In genomic region chr7:142968809-142969511, GRCm38 (mm10) we compare ENCODE assay signal across 7 mouse cellular contexts. TPM values are rescaled to one million over a fixed set of nuclear protein-coding genes. Genes with fewer than 3 reads are reported as not detected.
DNase-seq lines count a peak whose midpoint lies in the region; ATAC-seq and TF ChIP-seq lines count a peak whose summit lies in the region.

Ascl2 (minus strand) TSS chr7:142969264.

- under 1% methylated on average over 49 of the region's 51 CpGs for WGBS in embryonic facial prominence, embryonic 15.5 days
- WGBS in hindbrain, embryonic 16.5 days, result 1% methylated on average over 51 of the region's 51 CpGs

- H3K27me3 ChIP-seq in E14TG2a.4 (ENCODE audit: insufficient read depth, low read length), result peaks cover 89% of the 10 kb centered on the region
- peaks cover 83% of the 10 kb centered on the region for H3K27me3 ChIP-seq in embryonic facial prominence, embryonic 15.5 days
- H3K27me3 ChIP-seq in hindbrain, embryonic 16.5 days (replicated peaks; ENCODE audit: control insufficient read depth, insufficient read depth, low read length), result peaks cover 41% of the 10 kb centered on the region

- no peak for TF ChIP-seq CTCF in E14TG2a.4 (conservative IDR thresholded peaks at IDR 0.05; ENCODE audit: low read length)

- ATAC-seq in embryonic facial prominence, embryonic 15.5 days (ENCODE audit: insufficient number of reproducible peaks, low FRiP score, low TSS enrichment, low read depth), result no peak
- ATAC-seq in hindbrain, embryonic 16.5 days, result peak; percentile 71

- peaks cover 7% of the 10 kb centered on the region; the same call in 1 of the 2 replicates for H3K36me3 ChIP-seq in E14TG2a.4 (ENCODE audit: insufficient read depth, low read length)
- H3K36me3 ChIP-seq in embryonic facial prominence, embryonic 15.5 days, result no peaks in the 10 kb centered on the region
- no peaks in the 10 kb centered on the region for H3K36me3 ChIP-seq in hindbrain, embryonic 16.5 days (ENCODE audit: control insufficient read depth, insufficient read depth, low read length)

- H3K4me2 ChIP-seq in embryonic facial prominence, embryonic 15.5 days (replicated peaks), result peak within 1 kb of the TSS; percentile 97
- H3K4me2 ChIP-seq in hindbrain, embryonic 16.5 days (ENCODE audit: low read length), result peak within 1 kb of the TSS; percentile 94

- H3K4me1 ChIP-seq in E14TG2a.4 (replicated peaks; ENCODE audit: low read depth, low read length), result peaks cover 29% of the 10 kb centered on the region
- peaks cover 25% of the 10 kb centered on the region for H3K4me1 ChIP-seq in embryonic facial prominence, embryonic 15.5 days
- H3K4me1 ChIP-seq in hindbrain, embryonic 16.5 days (ENCODE audit: control insufficient read depth, insufficient read depth, low read depth, low read length), result peaks cover 20% of the 10 kb centered on the region

- H3K9me3 ChIP-seq in E14TG2a.4 (ENCODE audit: low read length), result peaks cover 12% of the 10 kb centered on the region
- no peaks in the 10 kb centered on the region for H3K9me3 ChIP-seq in embryonic facial prominence, embryonic 15.5 days (replicated peaks)
- no peaks in the 10 kb centered on the region for H3K9me3 ChIP-seq in hindbrain, embryonic 16.5 days (ENCODE audit: control insufficient read depth, low read length)

- H3K4me3 ChIP-seq in E14TG2a.4 (replicated peaks; ENCODE audit: low read length), result peak within 1 kb of the TSS; percentile 79
- peak within 1 kb of the TSS; percentile 50 for H3K4me3 ChIP-seq in embryonic facial prominence, embryonic 15.5 days (replicated peaks)
- peak within 1 kb of the TSS; percentile 47 for H3K4me3 ChIP-seq in hindbrain, embryonic 16.5 days (ENCODE audit: low read length)

- peak within 1 kb of the TSS; percentile 45; the same call in 1 of the 2 replicates for H3K9ac ChIP-seq in embryonic facial prominence, embryonic 15.5 days
- peak within 1 kb of the TSS; percentile 51 for H3K9ac ChIP-seq in hindbrain, embryonic 16.5 days (ENCODE audit: low read depth, low read length)

- peak within 1 kb of the TSS; percentile 48; the same call in 1 of the 2 replicates for H3K27ac ChIP-seq in embryonic facial prominence, embryonic 15.5 days (replicated peaks)
- H3K27ac ChIP-seq in hindbrain, embryonic 16.5 days (ENCODE audit: low read depth, low read length), result no peak within 1 kb of the TSS

- DNase-seq in Muller cell, postnatal 12 days (ENCODE audit: inconsistent ontology term), result peak; percentile 24
- DNase-seq in lung, adult 18-20 months, result peak; percentile 9 to 24
- DNase-seq in retina, embryonic 14.5 days (ENCODE audit: low spot score), result peak; percentile 38
- DNase-seq in left cerebral cortex, adult 9 months (ENCODE audit: low spot score in 2 of 2), result no peak

RNA-seq across cellular contexts. Expression of gene Ascl2, which starts in this region (rescaled TPM):
- 2.0 and 2.1 TPM in 2 replicates for polyA plus RNA-seq in embryonic facial prominence, embryonic 15.5 days (2015; fragmentation: Nextera tagmentation; extraction: Ambion mirVana)
- 0.93 and 1.3 TPM in 2 replicates for polyA plus RNA-seq in hindbrain, embryonic 16.5 days (2015; fragmentation: Nextera tagmentation; extraction: Ambion mirVana)

Comparison
In these comparisons a context has a peak if more than half of its experiments do, and no peak if none do; other contexts are left out.
1. DNase-seq: peak in Muller cell, postnatal 12 days (single experiment), lung, adult 18-20 months (2 of 2) and retina, embryonic 14.5 days (single experiment); none in left cerebral cortex, adult 9 months (0 of 2).
2. Peak in every context shown above with its lines, with median percentiles within 50 percentile points of each other: H3K4me3 ChIP-seq.